Mouse (Mus musculus) ovary, adult 2 months (tissue): ENCODE results near the gene Olfr874. TPM values are rescaled to one million over a fixed set of nuclear protein-coding genes. Genes with fewer than 3 reads are reported as not detected.

ENCODE experiments used
- polyA plus RNA-seq: library from polyadenylated mRNA; depleted of rRNA; stranded (reverse); fragments of >200 nt; gene quantifications from 2 replicates; pipeline ENCODE4 v1.2.3, GENCODE M21; 2012; rRNA removed

Gene Olfr874
- polyA plus RNA-seq, result 0.18 TPM in 1 of 2 replicates, not detected in the other

GRCm38 (mm10) chr9:37744806-37745205, at the start of gene Olfr874:
Gene Olfr874, plus strand, starts transcription at chr9:37745106.

GRCm38 (mm10) chr9:37716150-37716549, 28.8 kb upstream of the Olfr874 start, which contains the start of gene Olfr160:
Gene Olfr160, minus strand, starts transcription at chr9:37716250.

GRCm38 (mm10) chr9:37771759-37772158, 26.9 kb downstream of the Olfr874 start, which contains the start of gene Olfr875:
Gene Olfr875, plus strand, starts transcription at chr9:37771857.

Other genes with a start within 250 kb of the Olfr874 start
- 52.3 and 56.8 TPM in 2 replicates for gene Esam, start 217.0 kb upstream of the Olfr874 start, polyA plus RNA-seq
- 7.2 and 10.3 TPM in 2 replicates for gene Vsig2, start 205.9 kb upstream of the Olfr874 start, polyA plus RNA-seq
- 9.3 and 12.9 TPM in 2 replicates for gene Nrgn, start 192.2 kb upstream of the Olfr874 start, polyA plus RNA-seq
- gene Siae, start 189.4 kb upstream of the Olfr874 start, polyA plus RNA-seq, result 7.4 and 10.4 TPM in 2 replicates
- gene Spa17, start 131.4 kb upstream of the Olfr874 start, polyA plus RNA-seq, result 1.5 and 1.6 TPM in 2 replicates
- 45.1 and 55.5 TPM in 2 replicates for gene Tbrg1, start 87.8 kb upstream of the Olfr874 start, polyA plus RNA-seq
- gene Panx3, start 75.9 kb upstream of the Olfr874 start, polyA plus RNA-seq, result 0.13 and 0.24 TPM in 2 replicates
- not detected in 2 replicates for gene Olfr160, start 28.9 kb upstream of the Olfr874 start, polyA plus RNA-seq
- gene Olfr875, start 26.8 kb downstream of the Olfr874 start, polyA plus RNA-seq, result 0.33 and 0.42 TPM in 2 replicates
- gene Olfr876, start 57.9 kb downstream of the Olfr874 start, polyA plus RNA-seq, result not detected in 2 replicates
- gene Olfr877, start 109.2 kb downstream of the Olfr874 start, polyA plus RNA-seq, result 0.29 TPM in 1 of 2 replicates, not detected in the other
- gene Olfr145, start 151.6 kb downstream of the Olfr874 start, polyA plus RNA-seq, result not detected in 2 replicates
- gene Olfr878, start 172.7 kb downstream of the Olfr874 start, polyA plus RNA-seq, result 0.35 TPM in 1 of 2 replicates, not detected in the other
- not detected in 2 replicates for gene Olfr881, start 246.7 kb downstream of the Olfr874 start, polyA plus RNA-seq